Mouse (Mus musculus) testis, postnatal 14 days (tissue): ENCODE data around the gene Mta1.

Experiments
- DNase-seq: peaks from one replicate; pipeline ENCODE4 v3.0.0; 2021; ENCODE audit warnings: low spot score

The Mta1 gene

DNA sequence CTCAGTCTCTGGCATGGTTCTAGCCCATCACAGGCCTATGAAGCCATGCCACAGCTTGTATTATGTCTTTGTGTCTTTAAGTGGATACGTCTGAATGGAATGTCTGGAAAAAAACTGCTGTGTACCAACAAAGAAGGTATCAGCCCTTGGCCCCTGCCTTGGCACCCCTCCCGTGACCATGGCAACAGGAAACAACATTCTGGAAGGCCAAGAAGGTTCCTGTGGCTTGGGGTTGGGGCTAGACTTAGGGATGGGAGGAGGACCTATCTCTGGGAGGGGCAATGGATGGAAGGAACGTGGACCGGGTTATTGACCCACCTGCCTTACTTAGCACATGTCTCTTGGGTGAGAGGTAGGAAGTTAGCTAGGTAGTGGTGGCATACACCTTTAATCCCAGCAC lies 51.3 kb downstream of the Mta1 start:
- no peak for DNase-seq

DNA sequence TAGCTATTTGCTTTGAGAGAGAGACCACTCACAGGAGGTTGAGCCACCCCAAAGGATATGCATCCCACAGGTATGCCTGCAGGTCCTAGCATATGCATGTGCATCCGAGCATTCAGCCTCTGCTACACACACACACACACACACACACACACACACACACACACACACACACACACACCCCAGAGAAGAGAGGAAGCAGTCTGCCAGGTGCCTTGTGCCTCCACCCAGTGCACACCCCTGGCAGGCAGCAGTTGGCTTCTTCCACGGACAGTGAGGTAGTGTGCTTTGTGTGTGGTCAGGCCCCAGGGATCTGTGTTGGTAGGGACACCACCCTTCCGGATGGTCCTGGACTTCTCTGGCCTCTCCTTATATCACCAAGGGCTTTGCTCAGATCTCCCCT lies 51.8 kb downstream of the Mta1 start:
- no peak for DNase-seq

DNA sequence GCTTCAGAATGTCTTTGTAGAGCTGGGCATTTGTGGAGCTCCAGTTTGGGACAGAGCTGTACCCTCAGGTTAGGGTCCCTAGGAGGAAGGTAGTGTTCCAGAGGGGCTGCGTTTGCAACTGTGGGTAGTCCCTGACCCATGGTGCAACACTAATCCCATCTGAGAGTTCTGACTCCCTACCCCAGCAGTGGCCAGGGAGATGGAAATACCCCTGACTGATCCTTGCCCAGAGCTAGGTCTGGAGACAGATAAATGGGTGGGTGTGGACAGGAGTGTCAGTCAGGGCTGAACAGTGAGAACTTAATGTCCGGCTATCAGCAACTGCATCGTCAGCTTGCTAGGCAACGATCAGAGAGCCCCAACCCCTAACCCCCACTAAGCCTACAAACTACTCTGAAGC lies 52.5 kb downstream of the Mta1 start:
- DNase-seq = no peak

DNA sequence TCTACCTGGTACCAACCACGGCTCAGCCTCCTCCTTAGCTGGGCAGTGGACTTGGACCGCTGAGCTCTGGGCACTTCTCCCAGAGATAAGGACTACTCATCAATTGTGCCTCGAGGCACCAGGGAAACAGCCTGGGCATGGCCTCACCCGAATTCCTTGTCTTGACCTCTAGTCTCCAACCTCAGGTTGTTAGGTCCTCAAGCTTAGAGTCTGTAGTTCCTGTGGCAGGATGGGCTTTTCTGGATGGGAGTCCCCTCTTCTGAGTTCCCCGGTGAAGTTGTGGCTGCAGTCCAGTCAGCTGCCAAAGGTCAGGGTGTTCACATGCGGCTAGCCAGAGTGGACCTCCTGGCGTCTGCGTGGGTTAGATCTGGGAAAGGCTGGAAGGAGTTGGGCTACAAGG lies 53.0 kb downstream of the Mta1 start:
- DNase-seq = no peak

DNA sequence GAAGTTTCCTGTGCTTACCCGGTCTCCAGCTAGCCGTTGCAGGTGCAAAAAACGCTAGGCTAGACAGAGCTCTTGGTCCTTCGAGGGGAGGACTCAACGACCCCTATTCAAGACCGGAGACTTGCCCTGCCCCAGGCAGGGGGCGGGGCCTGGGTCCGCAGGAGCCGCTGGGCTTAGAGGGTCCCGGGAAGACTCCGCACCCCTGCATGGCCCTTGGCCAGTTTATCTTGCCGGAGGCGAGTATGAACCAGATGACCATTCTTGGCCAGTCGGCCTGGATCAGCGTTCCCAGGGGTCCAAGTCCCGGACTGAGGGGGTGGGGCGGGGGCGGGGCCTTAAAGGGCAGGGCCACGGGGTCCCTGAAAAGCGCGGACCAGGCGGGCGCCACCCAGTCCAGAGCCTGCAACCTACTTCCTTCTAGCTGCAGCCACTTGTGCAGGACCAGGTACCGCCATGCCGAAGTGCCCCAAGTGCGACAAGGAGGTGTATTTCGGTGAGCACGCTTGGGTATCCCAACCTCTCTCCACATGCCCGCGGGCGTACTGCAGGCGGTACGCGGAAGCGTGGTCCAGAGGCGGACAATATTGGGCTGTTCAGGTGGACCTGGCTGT lies 53.7 kb downstream of the Mta1 start:
- DNase-seq = no peak

DNA sequence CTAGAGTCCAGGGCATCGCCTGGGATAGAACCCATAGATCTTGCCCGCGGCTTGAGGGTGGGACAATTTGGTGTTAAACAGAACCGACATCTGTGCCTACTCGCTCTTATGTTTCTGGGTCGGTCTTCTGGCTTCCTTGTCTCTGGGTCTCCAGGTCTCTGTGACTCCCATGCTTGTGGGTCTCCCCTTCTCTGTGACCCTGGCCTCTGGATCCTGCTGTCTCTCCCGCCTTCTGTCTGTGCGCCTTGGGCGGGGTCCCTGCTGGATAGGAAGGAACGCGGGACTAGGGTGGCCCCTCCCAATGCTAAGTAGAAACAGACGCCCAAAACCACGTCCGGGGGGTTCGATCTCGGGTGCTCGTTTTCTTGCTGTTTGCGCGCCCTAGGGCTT lies 54.2 kb downstream of the Mta1 start:
- DNase-seq = no peak

DNA sequence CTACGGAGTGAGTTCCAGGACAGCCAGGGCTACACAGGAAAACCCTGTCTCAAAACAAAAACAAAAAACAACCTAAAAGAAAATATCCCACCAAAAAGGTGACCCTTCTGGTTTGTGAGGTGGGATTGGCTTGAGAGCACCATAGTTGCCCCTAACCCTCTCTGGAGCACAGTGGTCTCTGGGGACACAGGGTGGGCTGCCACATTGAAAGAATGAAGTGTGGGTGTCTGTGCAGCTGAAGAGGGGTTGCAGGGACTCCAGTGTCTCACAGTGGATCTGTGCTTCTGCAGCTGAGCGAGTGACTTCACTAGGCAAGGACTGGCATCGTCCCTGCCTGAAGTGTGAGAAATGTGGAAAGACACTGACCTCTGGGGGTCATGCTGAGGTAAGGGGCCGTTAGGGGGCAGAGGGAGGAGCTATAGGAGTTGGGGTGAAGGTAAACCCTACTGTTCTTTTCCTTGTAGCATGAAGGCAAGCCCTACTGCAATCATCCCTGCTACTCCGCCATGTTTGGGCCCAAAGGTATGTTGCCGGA lies 55.0 kb downstream of the Mta1 start:
- DNase-seq = no peak

DNA sequence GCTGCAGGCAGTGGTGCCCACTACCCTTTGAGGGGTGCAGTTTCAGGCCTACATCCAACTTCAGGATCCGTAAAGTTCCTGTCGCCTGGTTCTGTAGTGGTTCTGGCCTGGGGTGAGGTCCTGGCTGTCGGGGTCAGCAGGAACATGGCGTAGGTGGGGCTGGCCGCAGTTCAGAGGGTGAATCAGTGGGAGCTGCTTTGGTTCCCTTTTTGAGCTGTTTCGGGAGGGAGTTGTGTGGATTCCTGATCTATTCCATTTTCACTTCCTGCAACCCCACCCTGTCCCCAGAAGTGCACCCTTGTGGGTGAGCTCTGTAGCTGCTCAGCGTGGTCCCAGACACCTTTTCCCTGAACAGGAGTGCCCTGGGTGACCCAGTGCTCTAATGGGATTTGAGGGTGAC lies 55.9 kb downstream of the Mta1 start:
- no peak for DNase-seq

DNA sequence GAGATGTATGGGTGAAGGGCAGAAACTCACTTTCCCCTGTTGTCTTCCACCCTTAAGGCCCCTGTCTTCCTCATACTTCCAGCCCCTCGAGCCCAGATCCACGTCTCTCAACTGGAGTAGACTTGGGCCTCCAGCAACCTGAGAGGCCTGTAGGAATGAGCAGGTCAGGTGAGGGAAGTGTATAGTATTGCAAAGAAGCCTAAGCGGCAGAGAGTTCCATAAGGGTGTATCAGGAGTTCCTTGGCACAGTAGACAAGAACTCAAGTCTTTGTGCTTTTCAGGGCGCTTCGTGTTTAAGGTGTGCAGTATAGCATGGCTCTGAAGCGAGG lies 56.6 kb downstream of the Mta1 start:
- no peak for DNase-seq

DNA sequence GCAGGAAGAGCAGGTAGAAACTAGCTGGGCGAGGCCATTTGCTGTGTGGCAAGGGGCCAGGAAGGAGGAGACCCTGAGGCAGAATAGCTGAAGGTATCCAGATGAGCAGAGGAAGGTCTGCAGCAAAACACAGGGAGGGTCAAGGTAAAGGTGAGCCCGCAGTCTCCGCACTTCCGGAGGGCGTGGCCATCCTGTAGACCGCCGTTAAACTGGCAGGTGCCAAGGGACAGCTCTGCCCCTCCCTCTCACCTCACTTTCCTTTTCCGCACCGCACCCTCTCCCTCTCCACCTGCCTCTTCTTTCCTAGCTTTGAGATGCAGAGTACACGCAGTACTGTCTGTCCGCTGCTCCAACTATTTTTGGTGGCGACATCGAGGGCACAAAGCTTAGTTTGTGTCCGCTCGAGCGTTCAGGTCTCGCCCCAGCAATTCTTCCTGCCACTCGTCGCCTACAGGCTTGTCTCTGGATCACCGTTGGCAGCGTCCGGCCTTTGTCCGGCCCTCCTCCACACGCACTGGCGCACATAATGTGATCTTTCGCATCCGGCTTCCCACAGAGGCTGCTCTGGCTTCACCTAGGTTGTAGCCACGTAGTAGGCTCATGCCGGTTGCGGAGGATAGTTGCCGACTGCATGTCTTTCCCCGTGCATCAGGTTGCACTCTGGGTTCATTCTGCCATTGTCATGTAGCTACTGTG lies 57.1 kb downstream of the Mta1 start:
- peak; percentile 68 for DNase-seq

DNA sequence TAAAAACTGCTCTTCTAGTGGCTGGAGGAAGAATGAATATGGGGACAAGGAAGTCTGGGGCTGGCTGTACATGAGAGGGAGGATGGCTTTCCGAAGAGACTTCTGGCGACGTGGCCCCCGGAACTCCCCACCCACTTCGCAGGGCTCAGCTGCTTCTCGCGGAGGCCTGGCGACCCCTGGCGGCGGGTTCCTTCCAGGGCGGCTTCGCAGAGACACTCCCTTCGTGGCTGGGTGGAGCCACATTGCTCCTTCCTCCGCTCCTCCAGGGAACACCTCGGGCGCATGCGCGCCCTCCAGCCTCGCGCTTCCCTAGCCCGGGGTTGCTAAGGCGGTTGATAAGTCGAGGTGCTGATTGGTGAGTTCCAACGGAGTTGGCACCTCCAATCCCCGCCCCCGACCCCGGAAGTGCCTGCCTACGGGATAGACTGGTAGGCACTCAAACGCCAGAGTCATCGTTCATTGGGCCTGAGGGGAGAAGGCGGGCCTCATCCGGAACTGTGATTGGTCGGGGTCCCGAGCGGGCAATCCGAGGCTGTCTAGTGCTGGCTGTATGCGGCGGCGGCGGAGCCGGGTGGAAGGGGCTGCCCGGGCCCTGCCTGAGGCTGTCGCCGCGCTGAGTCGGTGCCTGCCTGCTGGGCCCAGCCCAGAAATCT lies 57.9 kb downstream of the Mta1 start, which contains the start of gene Tedc1:
TSS of gene Tedc1 (plus strand) at position 535 of the 653 bp plus-strand sequence.
- peak; percentile 99 for DNase-seq

DNA sequence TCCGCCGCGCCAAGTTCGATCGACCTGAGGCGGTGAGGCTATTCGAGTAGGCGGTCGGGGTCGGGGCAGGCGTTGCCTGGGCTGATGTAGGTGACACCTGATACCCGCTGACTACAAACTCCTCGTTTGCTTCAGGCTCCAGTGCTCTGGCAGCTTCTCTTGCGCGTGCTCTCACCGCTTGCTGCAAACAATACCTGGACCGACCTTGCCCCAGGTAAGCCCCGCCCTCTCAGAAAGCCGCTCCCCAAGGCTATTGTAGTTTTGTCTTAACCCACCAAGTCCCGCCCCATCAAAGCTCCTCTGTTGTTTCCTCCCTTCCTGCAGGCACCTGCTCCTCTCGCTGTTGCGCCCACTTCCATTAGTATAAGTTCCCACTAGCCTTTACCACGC lies 58.5 kb downstream of the Mta1 start:
- no peak for DNase-seq

DNA sequence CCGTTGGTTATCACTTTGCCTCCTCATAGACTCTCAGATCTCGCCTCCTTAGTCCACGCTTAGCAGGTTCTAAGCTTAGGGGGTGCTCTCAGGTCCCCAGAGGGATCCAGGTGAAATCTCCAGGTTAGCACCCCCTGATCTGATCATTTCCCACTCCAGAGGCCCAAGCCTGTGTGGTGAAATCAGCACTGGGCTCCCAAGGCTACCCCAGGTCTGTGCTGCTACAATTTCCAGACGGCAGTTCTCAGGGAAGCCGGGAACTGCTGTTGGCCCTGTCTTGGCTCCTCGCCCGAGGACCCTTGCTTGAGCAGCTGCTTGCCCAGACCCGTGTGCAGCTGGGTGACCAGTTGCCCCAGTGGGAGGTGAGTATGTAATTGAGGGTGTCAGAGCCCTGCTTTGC lies 58.9 kb downstream of the Mta1 start:
- DNase-seq = peak; percentile 39

DNA sequence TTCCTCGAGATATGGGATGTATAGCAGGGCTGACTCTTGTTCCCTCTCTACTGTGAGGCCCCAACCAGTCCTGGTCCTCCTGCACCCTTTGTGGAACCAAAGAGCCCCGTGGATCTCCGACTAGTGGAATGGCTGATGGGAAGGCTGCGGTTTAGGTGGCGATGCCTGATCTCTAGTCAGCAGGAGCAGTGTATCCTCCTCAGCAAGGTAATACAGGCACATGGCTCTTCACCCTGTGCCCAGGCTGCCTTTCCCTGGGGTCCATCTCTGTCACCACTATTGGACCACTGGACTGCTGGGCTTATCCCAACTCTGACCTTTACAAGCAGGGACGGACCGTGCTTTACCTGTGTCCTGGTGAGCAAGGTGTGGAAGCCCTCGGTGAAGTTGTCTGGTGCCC lies 59.4 kb downstream of the Mta1 start:
- peak; percentile 4 for DNase-seq

DNA sequence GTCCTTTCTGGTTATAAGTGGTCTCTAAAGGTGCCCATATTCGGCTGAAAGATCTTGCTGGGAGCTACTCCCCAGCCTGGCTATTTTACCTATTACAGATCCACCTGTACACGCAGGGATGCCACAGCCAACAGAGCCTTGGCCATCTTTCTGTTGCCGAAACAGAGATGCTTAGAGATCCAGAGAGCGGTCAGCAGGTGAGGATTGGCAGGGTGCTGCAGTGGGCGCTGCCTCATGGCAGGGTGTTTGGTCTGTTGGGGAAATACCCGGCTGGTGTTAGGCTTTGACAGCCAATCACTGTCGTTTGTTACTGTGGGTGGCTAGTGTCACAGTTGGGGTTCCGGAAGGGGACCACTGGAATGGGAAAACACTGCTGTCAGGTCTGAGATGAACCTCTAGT lies 59.9 kb downstream of the Mta1 start:
- peak; percentile 5 for DNase-seq

DNA sequence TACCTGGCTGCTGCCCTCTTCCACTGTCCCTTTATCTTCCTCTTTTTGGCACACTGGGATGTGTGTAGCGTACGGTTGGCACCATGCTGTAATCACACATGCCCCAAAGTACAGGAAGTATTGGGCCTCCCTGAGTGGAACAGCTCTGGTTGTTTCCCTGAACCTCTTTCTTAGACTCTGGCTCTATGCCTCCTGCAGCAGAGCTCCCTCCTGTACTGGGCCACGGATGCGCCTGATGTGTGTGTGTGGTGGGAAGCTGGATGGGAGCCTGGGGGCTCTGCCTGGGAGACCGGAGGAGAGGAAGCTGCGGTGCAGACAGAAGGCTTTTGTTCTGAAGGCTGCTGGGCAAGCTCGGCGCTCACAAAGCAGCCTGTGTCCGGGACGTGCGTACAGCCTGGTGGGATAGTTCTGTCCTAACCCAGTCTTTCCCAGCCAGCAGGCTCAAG lies 65.5 kb downstream of the Mta1 start:
- DNase-seq = no peak

DNA sequence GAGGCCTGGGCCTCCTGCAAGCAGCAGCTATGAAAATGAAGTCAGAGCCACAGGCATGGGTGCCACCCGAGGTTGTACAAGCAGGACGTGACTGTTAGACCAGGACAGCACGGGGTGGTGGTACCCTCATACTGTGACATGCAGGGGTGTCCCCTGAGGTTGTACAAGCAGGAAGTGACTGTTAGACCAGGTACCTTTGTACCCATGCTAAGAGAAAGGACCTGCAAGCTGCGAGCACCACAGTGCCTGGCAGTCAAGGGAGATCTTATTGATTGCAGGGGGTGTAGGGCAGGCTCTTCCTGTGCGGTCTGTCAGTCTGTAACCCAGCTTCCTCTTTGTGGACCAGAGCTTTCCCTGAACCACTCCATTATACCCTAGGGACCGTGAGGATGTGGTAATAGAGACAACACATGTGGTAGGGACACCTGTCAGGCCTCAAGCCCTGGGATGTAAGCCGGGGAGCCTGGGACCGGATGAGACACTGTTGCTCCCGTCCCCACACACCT lies 70.0 kb downstream of the Mta1 start:
- DNase-seq = no peak

DNA sequence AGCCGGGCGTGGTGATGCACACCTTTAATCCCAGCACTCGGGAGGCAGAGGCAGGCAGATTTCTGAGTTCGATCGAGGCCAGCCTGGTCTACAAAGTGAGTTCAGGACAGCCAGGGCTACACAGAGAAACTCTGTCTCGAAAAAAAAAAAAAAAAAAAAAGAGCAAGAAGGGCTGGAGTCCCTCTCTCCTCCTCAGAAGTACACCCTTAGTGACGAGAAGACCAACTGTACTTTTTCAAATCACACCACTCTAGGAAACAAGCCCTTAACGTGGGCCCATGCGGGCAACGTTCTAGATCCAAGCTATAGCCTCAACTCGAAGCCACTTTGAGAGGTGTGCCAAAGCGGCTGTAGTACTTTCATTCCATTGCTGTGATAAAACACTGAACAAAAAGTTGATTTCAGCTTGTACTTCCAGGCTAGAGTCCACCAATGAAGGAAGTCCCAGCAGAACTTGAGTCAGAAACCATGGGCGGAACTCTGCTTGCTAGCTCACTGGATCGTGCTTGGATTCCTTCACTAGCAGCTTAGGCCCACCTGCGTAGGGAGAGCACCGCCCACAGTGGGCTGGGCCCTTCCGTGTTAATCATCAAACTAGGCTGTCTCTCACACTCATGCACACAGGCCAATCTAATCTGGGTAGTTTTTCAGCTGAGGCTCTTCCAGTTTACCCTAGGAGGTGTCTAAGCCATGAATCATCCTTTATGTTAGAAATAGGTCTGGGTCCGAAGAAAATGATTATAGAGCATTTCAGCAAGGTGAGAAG lies 79.1 kb downstream of the Mta1 start:
- DNase-seq = no peak

DNA sequence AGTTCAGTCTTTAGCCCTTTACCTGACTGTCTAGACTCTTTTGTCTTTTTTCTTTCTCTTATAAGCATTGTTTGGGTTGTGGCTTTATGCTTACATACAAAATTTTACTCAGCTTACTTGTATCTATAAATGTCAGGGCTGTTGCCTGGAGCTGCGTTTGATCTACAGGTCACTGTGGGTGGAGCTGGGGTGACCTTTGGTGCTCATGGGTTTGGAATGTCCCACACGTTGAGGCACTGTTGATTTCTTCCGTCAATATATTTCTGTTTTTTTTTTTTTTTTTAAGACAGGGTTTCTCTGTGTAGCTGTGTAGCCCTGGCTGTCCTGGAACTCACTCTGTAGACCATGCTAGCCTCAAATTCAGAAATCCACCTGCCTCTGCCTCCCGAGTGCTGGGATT lies 82.9 kb downstream of the Mta1 start:
- no peak for DNase-seq

DNA sequence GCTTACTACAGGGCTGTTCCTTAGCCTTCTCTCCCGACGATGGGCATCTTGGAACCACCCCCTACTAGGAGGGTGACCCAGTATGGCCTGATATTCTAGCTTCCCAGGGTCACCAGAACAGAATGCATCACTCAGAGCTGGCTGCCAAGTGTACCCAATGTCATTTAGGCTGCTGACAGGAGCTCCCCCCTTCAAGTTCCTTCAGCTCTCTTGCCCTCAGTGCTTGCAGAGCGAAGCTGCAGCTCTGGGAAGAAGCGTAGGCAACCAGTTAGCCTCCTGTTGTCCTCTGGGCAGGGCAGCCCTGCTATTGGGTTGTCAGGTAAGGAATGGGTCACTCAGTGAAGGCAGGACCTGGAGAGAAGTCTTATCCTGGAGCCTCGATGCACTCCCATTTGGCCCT lies 86.9 kb downstream of the Mta1 start:
- no peak for DNase-seq

DNA sequence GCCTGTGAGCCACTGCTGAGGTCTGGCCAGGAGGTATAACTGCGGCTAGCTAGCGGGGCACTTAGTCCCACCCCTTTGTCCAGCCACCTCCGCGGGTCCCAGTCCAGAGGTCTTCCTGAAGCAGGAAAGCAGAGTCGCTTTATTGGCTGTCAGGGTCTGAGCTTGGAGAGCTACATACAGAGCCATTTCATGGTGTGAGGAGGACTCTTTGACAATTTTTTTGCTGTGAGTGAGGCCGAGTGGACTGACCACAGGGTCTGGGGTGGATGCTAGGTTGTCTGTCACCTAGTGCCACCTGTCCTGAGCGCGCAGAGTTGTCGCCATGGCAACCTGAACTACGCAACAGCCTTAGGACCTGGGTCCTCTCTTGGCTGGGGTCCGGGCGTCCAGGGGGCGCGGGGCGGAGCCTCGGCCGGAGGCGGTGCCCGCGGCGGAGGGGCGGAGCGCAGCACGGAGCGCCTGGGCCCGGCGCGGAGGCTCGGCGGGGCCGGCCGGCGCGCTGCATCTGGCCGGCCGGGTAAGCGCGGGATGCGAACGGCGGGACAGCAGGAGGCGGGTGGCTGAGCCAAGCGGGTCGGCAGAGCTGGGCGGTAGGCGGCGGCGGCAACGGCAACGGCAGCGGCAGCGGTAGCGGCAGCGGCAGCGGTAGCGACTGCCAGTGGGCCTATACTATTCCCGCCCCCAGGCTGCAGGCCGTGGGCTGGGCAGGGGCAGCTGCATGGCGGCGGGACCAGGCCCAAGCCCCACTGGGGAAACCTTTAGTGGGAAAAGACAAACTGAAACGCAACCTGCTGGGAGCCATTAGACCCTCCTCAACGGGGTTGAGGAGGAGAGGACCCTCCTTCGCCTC lies 87.6 kb downstream of the Mta1 start, which contains the start of gene Tmem121:
TSS of gene Tmem121 (plus strand) at position 489 of the 850 bp plus-strand sequence.
- no peak for DNase-seq
